Mouse (Mus musculus) brown adipose tissue, adult 24 weeks (tissue): ENCODE measurements around the gene Col26a1. TPM values are rescaled to one million over a fixed set of nuclear protein-coding genes. Genes with fewer than 3 reads are reported as not detected.
"Not testable (repeated sequence)": the region's sequence is repeated elsewhere in the genome, so short reads cannot be mapped to it uniquely, and the experiment has no call there.

ENCODE experiments used
- H3K27ac ChIP-seq: fragments of 200-500 bp; replicated peaks from 2 replicates; pipeline ENCODE4 v1.5.1; 2012; ENCODE audit warnings: low read depth, mild to moderate bottlenecking, low read length
- H3K4me1 ChIP-seq: fragments of 200-500 bp; 2 replicates; pipeline ENCODE4 v1.6.1; 2012; ENCODE audit warnings: low read length, mixed read lengths; ENCODE audit not compliant: control insufficient read depth, insufficient read depth, insufficient read length
- H3K4me3 ChIP-seq: fragments of 200-500 bp; 2 replicates; pipeline ENCODE4 v1.5.1; 2012; ENCODE audit warnings: low read depth, mild to moderate bottlenecking, low read length, moderate library complexity; ENCODE audit not compliant: insufficient read depth
- polyA plus RNA-seq: library from polyadenylated mRNA; stranded (reverse); fragments of >200 nt; gene quantifications from 2 replicates; pipeline ENCODE4 v1.2.4, GENCODE M21; 2012; ENCODE audit not compliant: missing spikeins, insufficient read depth, insufficient read length

Gene Col26a1
- polyA plus RNA-seq, 1 experiment = not detected

DNA sequence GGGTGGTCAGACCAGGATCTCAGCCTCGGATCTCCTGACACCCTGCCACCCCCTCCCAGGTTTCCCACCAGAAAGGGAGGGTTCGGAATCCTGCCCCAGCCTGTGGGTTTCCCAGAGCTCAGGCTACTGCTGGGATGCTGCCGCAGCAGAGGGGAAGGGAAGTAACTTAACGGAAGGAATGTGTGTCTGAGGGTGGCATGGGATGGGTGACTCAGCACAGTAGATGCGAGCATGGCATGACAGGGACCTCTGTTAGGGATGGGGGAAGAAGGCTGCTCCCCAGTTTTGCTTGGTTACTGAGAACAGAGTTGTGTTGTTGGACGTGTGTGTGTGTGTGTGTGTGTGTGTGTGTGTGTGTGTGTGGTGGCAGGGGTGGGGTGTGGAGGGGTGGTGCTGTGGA lies 122.7 kb downstream of the Col26a1 start:
- Histone ChIP-seq H3K4me1 (no peaks in the 10 kb centered on the region), H3K27ac (no peak overlapping the region), H3K4me3 (no peak overlapping the region)

- Histone ChIP-seq H3K27ac (no peak overlapping the region), H3K4me1 (no peaks in the 10 kb centered on the region), H3K4me3 (no peak overlapping the region)
Observed at GRCm38 (mm10) chr5:136759781-136760180, 123.2 kb downstream of the Col26a1 start.

GRCm38 (mm10) chr5:136755696-136756095 lies 127.3 kb downstream of the Col26a1 start:
- H3K4me1 ChIP-seq = no peaks in the 10 kb centered on the region
- H3K4me3 ChIP-seq = no peak overlapping the region
- H3K27ac ChIP-seq = no peak overlapping the region

DNA sequence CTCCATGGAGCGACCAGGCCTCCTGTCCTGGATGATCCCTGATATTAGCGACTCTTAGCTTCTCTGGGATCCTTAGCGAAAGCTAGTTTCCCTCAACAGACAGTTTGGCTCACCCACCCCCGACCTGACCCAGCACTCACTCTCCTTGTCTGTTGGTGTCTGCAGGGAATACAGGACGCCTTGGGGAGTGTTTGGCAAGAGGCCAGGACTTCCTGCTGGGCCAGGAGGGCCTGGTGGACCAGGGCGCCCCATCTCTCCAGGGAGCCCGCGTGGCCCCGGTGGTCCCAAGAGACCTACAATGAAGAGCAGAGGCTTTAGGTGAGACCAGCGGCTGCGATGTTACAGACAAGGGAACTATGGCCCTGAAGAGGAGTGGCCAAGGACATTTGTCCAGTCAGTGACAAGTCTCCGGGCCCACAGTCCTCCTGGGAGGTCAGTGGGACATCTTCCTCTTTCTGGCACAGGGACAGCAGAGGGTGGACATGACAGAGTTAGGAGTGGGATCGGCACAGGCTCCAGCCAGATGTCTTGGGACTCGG lies 128.9 kb downstream of the Col26a1 start:
- no peak overlapping the region for H3K4me3 ChIP-seq
- H3K4me1 ChIP-seq = no peaks in the 10 kb centered on the region
- no peak overlapping the region for H3K27ac ChIP-seq

- not testable (repeated sequence) for H3K4me1 ChIP-seq, H3K4me3 ChIP-seq, H3K27ac ChIP-seq
Observed at GRCm38 (mm10) chr5:136753176-136753575, 129.8 kb downstream of the Col26a1 start.

- Histone ChIP-seq H3K27ac (no peak overlapping the region), H3K4me1 (no peaks in the 10 kb centered on the region), H3K4me3 (no peak overlapping the region)
Observed at GRCm38 (mm10) chr5:136752104-136752503, 130.9 kb downstream of the Col26a1 start.

GRCm38 (mm10) chr5:136746596-136746995 lies 136.4 kb downstream of the Col26a1 start:
- Histone ChIP-seq H3K4me1 (no peaks in the 10 kb centered on the region), H3K27ac (no peak overlapping the region), H3K4me3 (no peak overlapping the region)

DNA sequence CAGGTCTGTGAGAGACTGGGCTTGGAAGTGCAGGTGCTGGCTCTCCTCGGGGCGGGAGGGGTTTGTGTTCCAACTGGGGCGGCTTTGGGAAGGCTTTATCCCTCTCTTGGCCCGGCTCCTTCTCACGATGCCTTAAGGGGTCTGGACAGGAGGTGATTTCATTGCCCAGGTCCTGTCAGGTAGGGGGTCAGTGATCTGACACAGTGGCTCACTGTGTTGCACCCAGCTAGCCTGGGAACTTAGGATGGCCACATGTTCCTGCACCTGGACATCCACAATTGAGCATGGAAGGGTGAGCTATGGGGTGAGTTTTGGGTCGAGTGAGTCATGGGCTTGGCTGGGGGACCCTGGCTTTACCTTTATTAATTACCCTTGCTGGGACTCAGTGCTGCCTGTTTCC lies 144.1 kb downstream of the Col26a1 start:
- H3K4me1 ChIP-seq = no peaks in the 10 kb centered on the region
- H3K4me3 ChIP-seq = no peak overlapping the region
- H3K27ac ChIP-seq = no peak overlapping the region

DNA sequence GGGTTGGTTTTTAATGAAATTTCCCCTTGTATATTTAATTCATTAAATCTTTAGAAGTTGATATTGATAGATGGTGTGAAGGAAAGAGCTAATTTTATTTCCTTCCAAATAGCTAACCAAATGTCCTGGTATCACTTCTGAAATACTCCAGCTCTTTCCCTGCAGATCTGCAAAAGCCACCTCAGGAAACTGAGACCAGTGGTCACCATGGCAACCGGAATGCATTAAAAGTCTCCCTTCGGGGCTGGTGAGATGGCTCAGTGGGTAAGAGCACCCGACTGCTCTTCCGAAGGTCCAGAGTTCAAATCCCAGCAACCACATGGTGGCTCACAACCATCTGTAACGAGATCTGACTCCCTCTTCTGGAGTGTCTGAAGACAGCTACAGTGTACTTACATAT lies 156.7 kb downstream of the Col26a1 start:
- H3K27ac ChIP-seq, H3K4me3 ChIP-seq, H3K4me1 ChIP-seq: not testable (repeated sequence)

- Histone ChIP-seq H3K27ac (no peak overlapping the region), H3K4me1 (no peaks in the 10 kb centered on the region)
Observed at GRCm38 (mm10) chr5:136721596-136721995, 161.4 kb downstream of the Col26a1 start.

DNA sequence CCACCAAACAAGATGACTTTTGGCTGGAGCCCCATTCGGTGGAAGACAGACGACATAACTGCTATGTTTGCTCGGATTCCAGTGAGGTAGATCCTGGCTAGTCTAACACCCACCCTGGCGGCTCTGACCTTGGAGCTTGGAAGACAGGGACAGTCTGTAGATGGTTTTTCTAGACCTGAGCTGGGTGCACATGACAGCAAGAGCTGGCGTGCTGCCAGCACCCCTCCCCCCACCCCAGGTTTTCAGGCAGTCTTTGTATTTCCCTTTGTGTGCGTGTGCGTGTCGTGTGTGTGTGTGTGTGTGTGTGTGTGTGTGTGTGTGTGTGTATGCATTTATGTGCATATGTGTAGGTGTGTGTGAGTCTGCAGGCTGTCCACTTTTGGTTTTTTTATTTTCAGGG lies 164.4 kb downstream of the Col26a1 start:
- H3K4me3 ChIP-seq = no peak overlapping the region
- H3K4me1 ChIP-seq = no peaks in the 10 kb centered on the region
- no peak overlapping the region for H3K27ac ChIP-seq

More at GRCm38 (mm10) chr5:136721596-136721995, 161.4 kb downstream of the Col26a1 start:
- H3K4me3 ChIP-seq = no peak overlapping the region

GRCm38 (mm10) chr5:136717573-136717854 lies 165.5 kb downstream of the Col26a1 start:
- Histone ChIP-seq H3K4me1 (no peaks in the 10 kb centered on the region), H3K4me3 (no peak overlapping the region), H3K27ac (no peak overlapping the region)

DNA sequence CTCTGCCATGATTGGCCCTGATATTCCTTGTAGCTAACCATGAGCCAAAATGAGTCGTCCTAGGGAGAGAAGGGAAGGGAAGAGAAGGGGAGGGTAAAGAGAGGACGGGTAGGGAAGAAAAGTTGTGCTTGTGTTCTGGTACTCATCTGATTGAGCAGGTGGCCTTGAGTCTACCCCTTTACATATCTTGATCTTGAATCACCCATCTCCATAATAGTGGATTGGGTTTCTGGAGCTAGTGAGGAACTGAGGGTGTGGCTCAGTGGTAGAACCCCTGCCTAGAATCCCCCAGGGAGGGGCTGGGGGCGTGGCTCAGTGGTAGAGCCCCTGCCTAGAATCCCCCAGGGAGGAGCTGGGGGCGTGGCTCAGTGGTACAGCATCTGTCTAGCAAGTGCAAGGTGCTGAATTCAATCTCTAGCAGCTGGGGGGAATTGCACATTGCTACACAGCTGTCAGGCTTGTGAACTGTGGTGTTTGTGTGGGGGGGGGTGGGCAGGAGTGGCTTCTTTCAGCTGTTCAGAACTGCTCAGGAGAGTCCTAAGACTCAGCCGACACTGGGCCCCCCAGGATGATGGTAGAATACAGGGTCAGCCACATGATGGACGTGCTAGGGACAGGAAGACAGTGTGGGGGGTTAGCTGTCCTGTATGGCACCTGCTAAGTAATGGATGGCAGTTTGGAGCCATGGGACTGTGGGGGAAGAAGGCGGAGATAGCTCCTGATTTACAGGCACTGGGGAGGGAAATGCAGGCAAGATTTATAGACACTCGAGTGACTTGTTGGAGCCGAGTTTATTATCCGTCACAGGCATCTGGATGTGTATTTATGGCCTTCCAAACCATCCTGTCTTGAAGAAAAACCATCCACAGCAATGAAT lies 166.1 kb downstream of the Col26a1 start:
- Histone ChIP-seq H3K27ac (no peak overlapping the region), H3K4me3 (no peak overlapping the region), H3K4me1 (no peaks in the 10 kb centered on the region)

- Histone ChIP-seq H3K27ac (no peak overlapping the region), H3K4me3 (no peak overlapping the region), H3K4me1 (no peaks in the 10 kb centered on the region)
Observed at GRCm38 (mm10) chr5:136714879-136715278, 168.1 kb downstream of the Col26a1 start.

- Histone ChIP-seq H3K4me3 (no peak overlapping the region), H3K4me1 (no peaks in the 10 kb centered on the region)
Observed at GRCm38 (mm10) chr5:136714232-136714875, 168.7 kb downstream of the Col26a1 start.

GRCm38 (mm10) chr5:136710742-136711141 lies 172.3 kb downstream of the Col26a1 start:
- no peaks in the 10 kb centered on the region for H3K4me1 ChIP-seq
- H3K4me3 ChIP-seq = no peak overlapping the region
- H3K27ac ChIP-seq = no peak overlapping the region

More at GRCm38 (mm10) chr5:136714232-136714875, 168.7 kb downstream of the Col26a1 start:
- H3K27ac ChIP-seq = no peak overlapping the region
